Mouse (Mus musculus) heart, postnatal 0 days (tissue): Measurements from ENCODE around the gene Eif3m. TPM values are rescaled to one million over a fixed set of nuclear protein-coding genes. Genes with fewer than 3 reads are reported as not detected.
A peak's percentile ranks its signal among the peaks of the same experiment; 100 is the strongest.

Experiments used
- ATAC-seq: fragments of 200-750 bp; cut with Nextera tagmentation; 2 replicates; pipeline ENCODE4 v1.8.0; 2017; ENCODE audit warnings: low read depth, moderate number of reproducible peaks, moderate library complexity; ENCODE audit not compliant: insufficient read depth
- DNase-seq: peaks from one replicate; pipeline ENCODE4 v3.0.0-alpha.2; 2016; ENCODE audit warnings: low spot score
- H3K27ac ChIP-seq: fragments of 300-500 bp; sonication (generic); 2 replicates; pipeline ENCODE4 v1.5.1; 2014; ENCODE audit warnings: low read depth, mild to moderate bottlenecking
- H3K27me3 ChIP-seq: fragments of 300-500 bp; sonication (generic); 2 replicates; pipeline ENCODE4 v1.6.1; 2014; ENCODE audit warnings: low read length, mixed read lengths; ENCODE audit not compliant: control insufficient read depth, insufficient read depth
- H3K36me3 ChIP-seq: fragments of 300-500 bp; sonication (generic); replicated peaks from 2 replicates; pipeline ENCODE4 v1.6.1; 2014; ENCODE audit warnings: low read length, mixed read lengths; ENCODE audit not compliant: control insufficient read depth, insufficient read depth
- H3K4me1 ChIP-seq: fragments of 300-500 bp; sonication (generic); 2 replicates; pipeline ENCODE4 v1.6.1; 2014; ENCODE audit warnings: antibody characterized with exemption; ENCODE audit not compliant: control insufficient read depth, insufficient read depth
- H3K4me2 ChIP-seq: fragments of 300-500 bp; sonication (generic); 2 replicates; pipeline ENCODE4 v1.6.1; 2014; ENCODE audit warnings: low read depth, mild to moderate bottlenecking, low read length, moderate library complexity
- H3K4me3 ChIP-seq: fragments of 300-500 bp; sonication (generic); 2 replicates; pipeline ENCODE4 v1.5.1; 2014; ENCODE audit warnings: low read depth, low read length
- H3K9ac ChIP-seq: fragments of 300-500 bp; sonication (generic); replicated peaks from 2 replicates; pipeline ENCODE4 v1.6.1; 2014; ENCODE audit warnings: low read depth, low read length, mixed read lengths
- H3K9me3 ChIP-seq: fragments of 300-500 bp; sonication (generic); replicated peaks from 2 replicates; pipeline ENCODE4 v1.6.1; 2016; ENCODE audit warnings: low read length; ENCODE audit not compliant: control insufficient read depth
- CTCF ChIP-seq: IDR thresholded peaks from 2 replicates; pipeline ENCODE4 v1.5.1; 2016; ENCODE audit warnings: antibody characterized with exemption, control low read depth, low read depth
- EP300 ChIP-seq: IDR thresholded peaks from 2 replicates; pipeline ENCODE4 v1.6.1; 2016; ENCODE audit warnings: antibody characterized with exemption, low read depth
- WGBS: fragments of 180-500 bp; shearing (Covaris S2); extraction: QIAGEN DNeasy Blood & Tissue Kit; methylation state at CpG from one replicate; pipeline ENCODE4 v1.1.7; 2014; 5-methylcytosine and 5-hydroxymethylcytosine counted together
- polyA plus RNA-seq: library from polyadenylated mRNA; unstranded; fragments of >200 nt; fragmentation: Nextera tagmentation; extraction: Ambion mirVana; gene quantifications from 2 replicates; pipeline ENCODE4 v1.2.1, GENCODE M21; 2015
- total RNA-seq: library from RNA; depleted of rRNA; stranded (reverse); fragments of >200 nt; gene quantifications from 2 replicates; pipeline ENCODE4 v1.2.3, GENCODE M21; 2014; ENCODE audit warnings: low replicate concordance; rRNA removed

Eif3m gene
- total RNA-seq = 132 and 139 TPM in 2 replicates
- 235 and 241 TPM in 2 replicates for polyA plus RNA-seq

GRCm38 (mm10) chr2:105016967-105017287 lies at the start of gene Eif3m:
Eif3m (minus strand) TSS chr2:105017080.
- ATAC-seq (peak; percentile 100), DNase-seq (peak; percentile 92)
- Histone ChIP-seq H3K4me1 (peaks cover 9% of the 10 kb centered on the region; the same call in 1 of the 2 replicates), H3K4me3 (peak within 1 kb of the TSS; percentile 98), H3K27me3 (no peaks in the 10 kb centered on the region), H3K9ac (peak within 1 kb of the TSS; percentile 95), H3K27ac (peak within 1 kb of the TSS; percentile 71), H3K9me3 (no peaks in the 10 kb centered on the region), H3K4me2 (peak within 1 kb of the TSS; percentile 75), H3K36me3 (peaks cover 18% of the 10 kb centered on the region)
- 0% methylated on average over 25 of the region's 25 CpGs for WGBS
- peak; percentile 33; the same call in 1 of the 2 replicates for TF ChIP-seq EP300
- TF ChIP-seq CTCF = no peak

GRCm38 (mm10) chr2:105062741-105063372 lies 46.0 kb upstream of the Eif3m start:
- WGBS = 51% methylated on average over 7 of the region's 7 CpGs
- Histone ChIP-seq H3K27ac (no peak overlapping the region), H3K4me1 (0 out of 2 replicates have a peak, but pooled peaks cover 1% of the 10 kb centered on the region), H3K27me3 (no peaks in the 10 kb centered on the region), H3K36me3 (no peaks in the 10 kb centered on the region), H3K9me3 (no peaks in the 10 kb centered on the region), H3K9ac (no peak overlapping the region), H3K4me2 (no peak overlapping the region), H3K4me3 (no peak overlapping the region)
- ATAC-seq = no peak
- TF ChIP-seq CTCF (no peak), EP300 (no peak)
- DNase-seq = no peak

- Histone ChIP-seq H3K9ac (no peak overlapping the region), H3K4me3 (no peak overlapping the region), H3K4me2 (no peak overlapping the region), H3K4me1 (0 out of 2 replicates have a peak, but pooled peaks cover 3% of the 10 kb centered on the region), H3K27me3 (no peaks in the 10 kb centered on the region), H3K27ac (no peak overlapping the region), H3K36me3 (no peaks in the 10 kb centered on the region), H3K9me3 (no peaks in the 10 kb centered on the region)
- WGBS = 56% methylated on average over 7 of the region's 7 CpGs
- DNase-seq = no peak
- ATAC-seq = no peak
- TF ChIP-seq CTCF (no peak), EP300 (no peak)
Measured at GRCm38 (mm10) chr2:105058577-105059116, 41.8 kb upstream of the Eif3m start.

- H3K9ac ChIP-seq = no peak overlapping the region
- TF ChIP-seq EP300 (no peak), CTCF (no peak)
- WGBS = 70% methylated on average over 1 of the region's 1 CpGs
Measured at GRCm38 (mm10) chr2:105055529-105055928, 38.6 kb upstream of the Eif3m start.

GRCm38 (mm10) chr2:105048301-105048700 lies 31.4 kb upstream of the Eif3m start:
- Histone ChIP-seq H3K4me2 (no peak overlapping the region), H3K36me3 (no peaks in the 10 kb centered on the region), H3K9ac (no peak overlapping the region), H3K4me1 (no peaks in the 10 kb centered on the region), H3K27me3 (no peaks in the 10 kb centered on the region), H3K27ac (no peak overlapping the region), H3K9me3 (no peaks in the 10 kb centered on the region), H3K4me3 (no peak overlapping the region)
- ATAC-seq (no peak), DNase-seq (no peak)
- whole genome bisulfite sequencing = 61% methylated on average over 1 of the region's 1 CpGs
- TF ChIP-seq EP300 (no peak), CTCF (no peak)

More at GRCm38 (mm10) chr2:105055529-105055928, 38.6 kb upstream of the Eif3m start:
- Histone ChIP-seq H3K4me1 (0 out of 2 replicates have a peak, but pooled peaks cover 3% of the 10 kb centered on the region), H3K27ac (no peak overlapping the region), H3K9me3 (no peaks in the 10 kb centered on the region), H3K27me3 (no peaks in the 10 kb centered on the region), H3K4me2 (no peak overlapping the region), H3K36me3 (no peaks in the 10 kb centered on the region), H3K4me3 (no peak overlapping the region)
- no peak for DNase-seq
- ATAC-seq = no peak
